Mouse (Mus musculus) embryonic facial prominence, embryonic 13.5 days (tissue): ENCODE results near the gene Dpp4. TPM values are rescaled to one million over a fixed set of nuclear protein-coding genes. Genes with fewer than 3 reads are reported as not detected.

Source experiments
- ATAC-seq: fragments of 200-750 bp; cut with Nextera tagmentation; 2 replicates; pipeline ENCODE4 v1.8.0; 2017; ENCODE audit warnings: low read depth; ENCODE audit not compliant: insufficient number of reproducible peaks, insufficient read depth, low FRiP score, low TSS enrichment
- H3K27ac ChIP-seq: fragments of 300-500 bp; sonication (generic); 2 replicates; pipeline ENCODE4 v1.5.1; 2015; ENCODE audit warnings: moderate library complexity, mild to moderate bottlenecking, inconsistent platforms
- H3K27me3 ChIP-seq: fragments of 300-500 bp; sonication (generic); 2 replicates; pipeline ENCODE4 v1.6.1; 2015; ENCODE audit warnings: mild to moderate bottlenecking, inconsistent platforms
- H3K36me3 ChIP-seq: fragments of 300-500 bp; sonication (generic); 2 replicates; pipeline ENCODE4 v1.6.1; 2015; ENCODE audit warnings: mild to moderate bottlenecking, inconsistent platforms
- H3K4me1 ChIP-seq: fragments of 300-500 bp; sonication (generic); 2 replicates; pipeline ENCODE4 v1.6.1; 2015; ENCODE audit warnings: inconsistent platforms
- H3K4me2 ChIP-seq: fragments of 300-500 bp; sonication (generic); 2 replicates; pipeline ENCODE4 v1.6.1; 2015; ENCODE audit warnings: moderate library complexity, mild to moderate bottlenecking, inconsistent platforms
- H3K4me3 ChIP-seq: fragments of 300-500 bp; sonication (generic); 2 replicates; pipeline ENCODE4 v1.5.1; 2015; ENCODE audit warnings: mild to moderate bottlenecking, inconsistent platforms
- H3K9ac ChIP-seq: fragments of 300-500 bp; sonication (generic); 2 replicates; pipeline ENCODE4 v1.6.1; 2015; ENCODE audit warnings: mild to moderate bottlenecking, inconsistent platforms
- H3K9me3 ChIP-seq: fragments of 300-500 bp; sonication (generic); 2 replicates; pipeline ENCODE4 v1.6.1; 2016; ENCODE audit warnings: inconsistent platforms
- WGBS: fragments of 180-500 bp; shearing (Covaris S2); methylation state at CpG from one replicate; pipeline ENCODE4 v1.1.7; 2015; ENCODE audit warnings: mixed read lengths; 5-methylcytosine and 5-hydroxymethylcytosine counted together
- polyA plus RNA-seq: library from polyadenylated mRNA; unstranded; fragments of >200 nt; fragmentation: Nextera tagmentation; extraction: Ambion mirVana; gene quantifications from 2 replicates; pipeline ENCODE4 v1.2.1, GENCODE M21; 2015

Gene Dpp4
- polyA plus RNA-seq, 1 experiment from 2014 or later: 2.1 TPM

- Histone ChIP-seq H3K4me2 (no peak overlapping the region), H3K9me3 (no peaks in the 10 kb centered on the region), H3K36me3 (no peaks in the 10 kb centered on the region), H3K9ac (no peak overlapping the region), H3K4me1 (peaks cover 3% of the 10 kb centered on the region; the same call in 1 of the 2 replicates), H3K27ac (no peak overlapping the region), H3K4me3 (no peak overlapping the region), H3K27me3 (no peaks in the 10 kb centered on the region)
- WGBS: 58% methylated on average over 4 of the region's 4 CpGs
- ATAC-seq: no peak
Measured at GRCm38 (mm10) chr2:62331913-62332312, 80.1 kb downstream of the Dpp4 start.

GRCm38 (mm10) chr2:62325388-62325787, 86.6 kb downstream of the Dpp4 start:
- no peak overlapping the region for H3K27ac ChIP-seq
- H3K4me3 ChIP-seq: no peak overlapping the region
- H3K4me1 ChIP-seq: no peaks in the 10 kb centered on the region
- 87% methylated on average over 2 of the region's 2 CpGs for WGBS
- H3K4me2 ChIP-seq: no peak overlapping the region
- no peaks in the 10 kb centered on the region for H3K27me3 ChIP-seq
- no peak for ATAC-seq
- no peaks in the 10 kb centered on the region for H3K9me3 ChIP-seq
- no peak overlapping the region for H3K9ac ChIP-seq
- H3K36me3 ChIP-seq: no peaks in the 10 kb centered on the region

DNA sequence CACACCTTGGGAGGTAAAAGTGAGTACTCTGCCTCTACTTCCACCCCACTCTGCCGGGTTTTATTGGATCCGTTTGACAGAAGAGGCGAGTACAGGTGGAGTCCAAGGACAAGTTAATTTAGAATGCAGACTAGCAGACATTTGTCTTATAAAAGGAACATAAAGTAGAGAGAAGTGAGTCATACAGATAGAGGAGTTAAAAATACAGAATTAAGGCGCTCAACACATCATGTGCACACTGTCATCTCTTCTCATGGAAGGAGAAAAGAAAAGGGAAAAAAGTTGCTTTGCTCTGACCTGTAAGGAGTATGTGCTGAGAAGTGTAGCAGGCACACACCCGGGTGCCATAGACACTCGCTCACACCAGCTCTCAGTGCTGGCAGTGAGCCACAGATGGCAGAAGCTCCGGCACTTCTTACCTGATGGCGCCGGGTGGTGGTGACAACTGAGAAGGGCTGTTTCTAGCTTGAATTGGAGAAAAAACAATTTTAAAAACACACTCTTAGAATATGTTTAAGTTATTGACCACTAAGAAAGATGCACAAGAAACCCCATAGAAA, 88.9 kb downstream of the Dpp4 start:
- H3K9me3 ChIP-seq: no peaks in the 10 kb centered on the region
- H3K36me3 ChIP-seq: no peaks in the 10 kb centered on the region
- H3K9ac ChIP-seq: no peak overlapping the region
- H3K4me3 ChIP-seq: no peak overlapping the region
- H3K4me1 ChIP-seq: no peaks in the 10 kb centered on the region
- H3K27me3 ChIP-seq: no peaks in the 10 kb centered on the region
- WGBS: 88% methylated on average over 9 of the region's 9 CpGs
- no peak for ATAC-seq
- no peak overlapping the region for H3K27ac ChIP-seq
- no peak overlapping the region for H3K4me2 ChIP-seq

- WGBS: 81% methylated on average over 3 of the region's 3 CpGs
- no peak for ATAC-seq
- H3K4me2 ChIP-seq: no peak overlapping the region
Measured at GRCm38 (mm10) chr2:62319489-62319888, 92.5 kb downstream of the Dpp4 start.

GRCm38 (mm10) chr2:62316930-62317329, 95.1 kb downstream of the Dpp4 start:
- 56% methylated on average over 2 of the region's 2 CpGs for WGBS

More at GRCm38 (mm10) chr2:62319489-62319888, 92.5 kb downstream of the Dpp4 start:
- no peak overlapping the region for H3K9ac ChIP-seq
- no peaks in the 10 kb centered on the region for H3K27me3 ChIP-seq
- H3K9me3 ChIP-seq: no peaks in the 10 kb centered on the region
- no peak overlapping the region for H3K27ac ChIP-seq
- no peaks in the 10 kb centered on the region for H3K36me3 ChIP-seq
- no peak overlapping the region for H3K4me3 ChIP-seq
- H3K4me1 ChIP-seq: no peaks in the 10 kb centered on the region

DNA sequence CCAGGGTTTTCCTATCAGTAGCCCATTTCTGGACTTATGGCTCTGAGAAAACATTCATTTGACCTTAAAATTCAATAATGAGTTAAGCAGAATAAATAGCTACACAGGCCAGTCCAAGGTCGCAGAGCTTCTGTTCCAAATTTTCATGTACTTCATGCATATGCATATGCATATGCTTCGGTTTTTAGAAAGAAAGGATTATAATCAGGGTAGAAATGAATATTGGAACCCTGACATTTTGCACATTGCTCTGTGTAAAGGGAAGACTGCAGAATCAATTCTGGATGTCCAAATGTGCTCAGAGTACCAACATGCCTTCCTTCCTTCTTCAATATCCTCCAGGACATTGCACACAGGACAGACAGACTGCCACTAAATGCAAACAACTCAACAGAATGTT, 104.6 kb downstream of the Dpp4 start:
- Histone ChIP-seq H3K36me3 (no peaks in the 10 kb centered on the region), H3K4me2 (no peak overlapping the region), H3K4me3 (no peak overlapping the region), H3K9ac (no peak overlapping the region), H3K9me3 (no peaks in the 10 kb centered on the region), H3K27ac (no peak overlapping the region), H3K4me1 (no peaks in the 10 kb centered on the region), H3K27me3 (no peaks in the 10 kb centered on the region)
- WGBS: 74% methylated on average over 2 of the region's 2 CpGs
- ATAC-seq: no peak

More at GRCm38 (mm10) chr2:62316930-62317329, 95.1 kb downstream of the Dpp4 start:
- no peak overlapping the region for H3K4me2 ChIP-seq
- H3K9me3 ChIP-seq: no peaks in the 10 kb centered on the region
- H3K4me3 ChIP-seq: no peak overlapping the region
- H3K4me1 ChIP-seq: no peaks in the 10 kb centered on the region
- no peaks in the 10 kb centered on the region for H3K27me3 ChIP-seq
- no peak for ATAC-seq
- H3K9ac ChIP-seq: no peak overlapping the region
- no peaks in the 10 kb centered on the region for H3K36me3 ChIP-seq
- H3K27ac ChIP-seq: no peak overlapping the region

DNA sequence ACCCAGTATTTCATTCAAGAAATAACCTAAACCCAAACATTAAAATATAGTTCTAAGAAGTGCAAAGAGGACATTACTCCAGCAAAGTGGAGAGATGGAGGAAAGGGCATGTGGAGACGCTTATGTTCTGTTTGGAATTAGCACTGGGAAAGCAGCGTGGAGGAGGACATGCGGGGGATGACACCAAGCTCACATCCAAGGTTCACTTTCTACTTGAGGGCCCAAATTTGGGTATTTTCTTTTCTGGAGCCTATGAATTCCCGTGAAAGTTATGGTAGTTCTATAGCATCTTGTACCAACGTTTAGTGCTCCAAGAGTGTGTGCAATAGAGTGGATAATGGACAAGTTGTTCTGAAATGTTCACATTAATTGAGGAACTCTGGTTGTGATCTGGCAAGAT, 105.1 kb downstream of the Dpp4 start:
- ATAC-seq: no peak
- Histone ChIP-seq H3K4me3 (no peak overlapping the region), H3K9ac (no peak overlapping the region), H3K27ac (no peak overlapping the region), H3K36me3 (no peaks in the 10 kb centered on the region), H3K4me1 (no peaks in the 10 kb centered on the region), H3K27me3 (no peaks in the 10 kb centered on the region), H3K4me2 (no peak overlapping the region), H3K9me3 (no peaks in the 10 kb centered on the region)
- WGBS: 85% methylated on average over 5 of the region's 5 CpGs

- Histone ChIP-seq H3K27me3 (no peaks in the 10 kb centered on the region), H3K9ac (no peak overlapping the region), H3K4me3 (no peak overlapping the region), H3K27ac (no peak overlapping the region), H3K36me3 (no peaks in the 10 kb centered on the region), H3K9me3 (no peaks in the 10 kb centered on the region), H3K4me2 (no peak overlapping the region), H3K4me1 (no peaks in the 10 kb centered on the region)
- ATAC-seq: no peak
- 92% methylated on average over 2 of the region's 2 CpGs for WGBS
Measured at GRCm38 (mm10) chr2:62301716-62302115, 110.3 kb downstream of the Dpp4 start.

DNA sequence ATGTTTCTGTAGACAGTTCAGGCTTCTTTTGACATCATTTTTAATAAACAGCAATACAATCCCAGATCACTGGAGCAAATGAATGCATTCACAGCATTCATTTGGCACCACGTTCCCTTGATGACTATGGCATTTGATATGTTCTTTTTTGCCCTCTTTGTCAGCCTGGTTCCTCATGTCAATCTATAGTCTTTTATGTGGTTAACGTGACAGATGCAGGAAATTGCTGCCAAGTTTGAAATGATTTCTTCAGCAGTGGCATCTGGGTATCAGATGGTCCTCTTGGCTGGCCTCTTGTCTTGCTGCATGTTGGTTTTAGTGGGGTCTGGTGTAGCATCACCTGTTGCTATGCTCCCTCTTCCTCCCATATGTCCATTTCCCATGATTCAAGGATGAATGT, 118.2 kb downstream of the Dpp4 start:
- no peak overlapping the region for H3K9ac ChIP-seq
- no peaks in the 10 kb centered on the region for H3K4me1 ChIP-seq
- ATAC-seq: no peak
- no peaks in the 10 kb centered on the region for H3K27me3 ChIP-seq
- WGBS: 38% methylated on average over 2 of the region's 2 CpGs
- H3K4me3 ChIP-seq: no peak overlapping the region
- H3K9me3 ChIP-seq: no peaks in the 10 kb centered on the region
- H3K27ac ChIP-seq: no peak overlapping the region
- H3K36me3 ChIP-seq: no peaks in the 10 kb centered on the region
- no peak overlapping the region for H3K4me2 ChIP-seq

GRCm38 (mm10) chr2:62287532-62287931, 124.5 kb downstream of the Dpp4 start:
- Histone ChIP-seq H3K4me3 (no peak overlapping the region), H3K4me1 (no peaks in the 10 kb centered on the region), H3K36me3 (no peaks in the 10 kb centered on the region), H3K9ac (no peak overlapping the region), H3K9me3 (no peaks in the 10 kb centered on the region), H3K27me3 (no peaks in the 10 kb centered on the region), H3K4me2 (no peak overlapping the region), H3K27ac (no peak overlapping the region)
- 62% methylated on average over 4 of the region's 4 CpGs for WGBS
- ATAC-seq: no peak

DNA sequence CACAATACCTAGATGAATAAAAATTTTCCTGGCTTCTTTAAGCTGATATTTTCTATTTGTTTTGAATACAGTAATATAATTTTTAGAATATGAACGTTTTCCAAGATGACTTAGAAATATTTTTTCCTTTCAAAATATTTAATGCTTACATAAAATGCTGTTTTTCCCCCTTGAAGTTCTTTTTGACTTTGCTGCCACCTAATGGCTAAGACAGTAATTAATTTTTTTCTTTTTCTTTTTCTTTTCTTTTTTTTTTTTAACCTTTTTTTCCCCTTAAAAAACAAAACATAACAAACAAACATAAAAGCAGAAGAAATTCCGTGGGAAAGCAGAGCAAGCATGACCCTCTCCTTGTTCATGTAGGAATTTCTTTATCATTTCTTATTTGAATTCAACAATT, 126.2 kb downstream of the Dpp4 start:
- no peaks in the 10 kb centered on the region for H3K9me3 ChIP-seq
- H3K27me3 ChIP-seq: no peaks in the 10 kb centered on the region
- no peak overlapping the region for H3K27ac ChIP-seq
- H3K4me3 ChIP-seq: no peak overlapping the region
- H3K9ac ChIP-seq: no peak overlapping the region
- H3K4me1 ChIP-seq: no peaks in the 10 kb centered on the region
- WGBS: 0% methylated on average over 2 of the region's 2 CpGs
- no peak for ATAC-seq
- no peaks in the 10 kb centered on the region for H3K36me3 ChIP-seq
- no peak overlapping the region for H3K4me2 ChIP-seq

- H3K36me3 ChIP-seq: no peaks in the 10 kb centered on the region
- H3K27me3 ChIP-seq: no peaks in the 10 kb centered on the region
- no peak for ATAC-seq
- no peaks in the 10 kb centered on the region for H3K4me1 ChIP-seq
- no peak overlapping the region for H3K4me3 ChIP-seq
- H3K27ac ChIP-seq: no peak overlapping the region
- no peak overlapping the region for H3K4me2 ChIP-seq
- H3K9me3 ChIP-seq: no peaks in the 10 kb centered on the region
- no peak overlapping the region for H3K9ac ChIP-seq
- 86% methylated on average over 2 of the region's 2 CpGs for WGBS
Measured at GRCm38 (mm10) chr2:62285026-62285425, 127.0 kb downstream of the Dpp4 start.
